Mouse (Mus musculus): ENCODE results near the gene Pick1.
A peak's percentile ranks its signal among the peaks of the same experiment; 100 is the strongest.

Pick1 gene

DNA sequence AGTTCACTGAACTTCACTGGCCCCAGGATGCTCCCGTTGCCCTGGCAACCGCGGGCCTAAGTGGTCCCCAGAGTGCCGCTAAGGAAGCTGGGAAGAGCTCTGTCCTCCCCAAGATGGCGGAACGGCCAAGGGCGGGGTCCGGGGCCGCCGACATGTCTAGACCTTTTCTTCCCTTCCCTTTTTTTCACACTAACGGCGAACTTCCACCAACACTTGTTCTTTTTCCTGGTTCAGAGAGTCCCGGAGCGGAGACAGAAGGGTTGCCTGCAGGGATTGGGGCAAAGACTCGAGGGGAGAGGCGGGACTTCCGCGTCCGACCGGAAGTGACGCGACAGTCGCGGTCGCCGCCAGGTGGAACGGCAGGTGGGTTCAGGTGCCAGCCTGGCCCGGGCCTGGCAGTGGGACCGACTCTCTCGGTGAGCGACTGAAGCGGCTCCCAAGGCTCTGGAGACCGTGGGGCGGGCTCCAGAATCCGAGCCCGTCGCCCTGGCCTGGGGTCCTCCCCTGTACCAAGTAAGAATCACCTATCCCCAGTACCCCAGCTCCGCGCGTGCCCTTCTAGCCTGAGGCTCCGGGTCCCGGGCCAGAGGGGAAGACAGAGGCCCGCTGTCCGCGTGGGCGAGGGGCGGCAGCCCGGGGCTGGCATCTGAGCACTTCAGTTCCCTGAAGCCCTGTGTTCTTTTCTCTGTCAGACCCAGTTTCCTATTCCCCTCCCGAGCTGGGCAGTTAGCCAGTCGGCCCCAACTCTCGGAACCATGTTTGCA, at the start of gene Pick1, which contains the start of gene Gm49486:
Gene Pick1 (plus strand): TSS at position 116 of the 764 bp plus-strand sequence.
Gene Gm49486 (plus strand): TSS at position 334 of the 764 bp plus-strand sequence.
- peak; percentile 86 for DNase-seq (ENCODE audit: low read depth, low spot score)

DNA sequence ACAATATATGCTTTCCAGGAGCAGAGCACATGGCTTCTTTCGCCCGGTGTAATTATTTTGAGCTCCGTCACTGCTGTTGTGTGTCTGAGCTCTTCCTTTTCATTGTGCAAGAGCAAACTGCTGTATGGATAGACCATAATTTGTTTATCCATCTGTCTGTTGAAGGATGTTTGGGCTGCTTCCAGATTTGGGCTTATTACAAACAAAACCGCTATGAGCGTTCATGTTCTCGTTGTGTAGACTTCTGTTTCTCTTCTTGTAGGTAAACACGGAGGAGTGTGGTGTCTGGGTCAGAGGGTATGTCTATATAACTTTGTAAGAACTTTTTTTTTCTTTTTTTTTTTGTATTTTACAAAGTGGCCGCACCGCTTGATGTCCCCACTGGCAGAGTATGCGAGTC, 43.8 kb upstream of the Pick1 start:
- no peak for DNase-seq (ENCODE audit: low read depth, low spot score)

- DNase-seq (ENCODE audit: low read depth, low spot score): no peak
These were observed 41.2 kb upstream of the Pick1 start for GRCm38 (mm10) chr15:79187819-79188218.

DNA sequence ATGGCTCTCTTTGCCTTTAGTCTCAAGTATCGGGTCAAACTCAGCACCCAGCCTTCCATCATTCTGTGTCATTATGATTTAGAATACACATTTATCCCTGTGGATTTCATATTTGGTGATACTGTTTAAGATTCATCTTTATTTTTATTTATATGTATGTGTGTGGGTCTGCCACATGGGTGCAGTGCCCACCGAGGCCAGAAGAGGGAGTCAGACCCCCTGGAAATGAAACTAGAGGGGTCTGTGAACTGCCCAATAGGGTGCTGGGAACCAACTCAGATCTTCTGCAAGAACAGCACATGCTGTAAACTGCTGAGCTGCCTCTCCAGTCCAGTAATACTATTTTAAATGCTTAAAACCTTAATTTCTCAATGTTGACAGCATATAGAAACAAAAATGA, 37.5 kb upstream of the Pick1 start:
- no peak for DNase-seq (ENCODE audit: low read depth, low spot score)

DNA sequence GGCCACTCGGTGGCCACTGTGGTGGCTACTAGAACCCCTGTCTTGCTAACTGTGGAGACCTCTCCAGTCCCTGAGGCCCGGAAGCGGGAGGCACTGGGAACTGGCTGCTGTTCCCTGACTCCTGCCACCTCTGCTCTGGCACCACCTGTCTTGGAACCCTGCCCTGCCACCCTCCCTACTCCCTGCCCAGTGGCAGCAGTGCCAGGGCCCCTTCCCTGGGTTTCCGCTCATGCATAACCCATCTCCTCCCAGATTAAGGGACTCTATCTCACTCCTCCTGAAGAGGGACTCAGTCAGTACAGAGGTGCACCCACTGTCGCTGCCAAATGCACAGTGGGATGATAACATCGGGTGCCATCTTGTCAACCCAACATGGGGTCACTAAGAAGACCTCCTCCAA, 36.5 kb upstream of the Pick1 start:
- DNase-seq (ENCODE audit: low read depth, low spot score): no peak

DNA sequence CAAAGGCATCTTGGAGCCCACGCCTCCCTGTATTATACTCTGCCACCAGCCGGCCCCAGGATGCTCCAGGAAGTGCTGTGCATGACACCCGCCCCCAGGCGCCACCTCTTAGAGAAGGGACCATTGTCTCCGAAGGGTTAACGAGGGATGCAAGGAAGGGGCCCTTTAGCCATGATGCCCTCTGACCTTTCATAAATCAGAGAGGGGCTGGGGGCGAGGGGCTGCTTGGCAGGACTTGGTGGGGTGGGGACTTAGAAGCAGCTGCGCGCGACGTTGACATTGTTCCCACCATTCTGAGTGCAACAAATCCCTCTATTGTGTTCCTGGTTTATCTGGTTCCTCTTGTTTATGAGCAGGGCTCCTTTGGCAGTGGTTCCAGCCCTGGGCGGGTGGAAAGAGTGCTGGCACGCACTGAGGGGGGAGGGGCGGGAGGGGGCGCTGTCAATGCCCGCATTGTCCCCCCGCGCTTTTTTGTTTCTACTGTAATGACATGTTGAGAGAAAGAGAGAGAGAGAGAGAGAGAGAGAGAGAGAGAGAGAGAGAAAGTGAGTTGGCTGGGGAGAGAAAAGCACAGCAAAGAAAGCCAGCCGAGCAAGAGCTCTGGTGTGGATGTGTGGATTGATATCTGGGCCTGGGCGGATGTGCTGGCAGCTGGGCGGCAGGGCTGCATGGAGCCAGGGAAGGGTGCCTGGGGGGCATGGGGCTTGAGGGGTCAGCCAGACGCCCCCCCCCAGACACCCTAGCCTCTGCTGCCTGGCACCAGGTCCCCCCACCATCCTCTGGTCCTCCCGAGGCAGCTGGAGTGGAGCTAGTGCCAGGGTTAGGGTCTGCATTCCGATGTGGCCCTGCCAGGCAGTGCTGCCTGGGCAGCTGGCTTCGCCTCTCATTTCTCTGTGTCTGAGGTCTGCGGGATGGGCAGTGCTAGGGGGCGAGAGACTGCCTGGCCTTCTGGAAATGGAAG, 35.8 kb upstream of the Pick1 start:
- peak; percentile 34 for DNase-seq (ENCODE audit: low read depth, low spot score)

- DNase-seq (ENCODE audit: low read depth, low spot score): no peak
These were observed 34.9 kb upstream of the Pick1 start for GRCm38 (mm10) chr15:79194048-79194447.

GRCm38 (mm10) chr15:79194946-79195345, 34.0 kb upstream of the Pick1 start:
- DNase-seq (ENCODE audit: low read depth, low spot score): no peak

DNA sequence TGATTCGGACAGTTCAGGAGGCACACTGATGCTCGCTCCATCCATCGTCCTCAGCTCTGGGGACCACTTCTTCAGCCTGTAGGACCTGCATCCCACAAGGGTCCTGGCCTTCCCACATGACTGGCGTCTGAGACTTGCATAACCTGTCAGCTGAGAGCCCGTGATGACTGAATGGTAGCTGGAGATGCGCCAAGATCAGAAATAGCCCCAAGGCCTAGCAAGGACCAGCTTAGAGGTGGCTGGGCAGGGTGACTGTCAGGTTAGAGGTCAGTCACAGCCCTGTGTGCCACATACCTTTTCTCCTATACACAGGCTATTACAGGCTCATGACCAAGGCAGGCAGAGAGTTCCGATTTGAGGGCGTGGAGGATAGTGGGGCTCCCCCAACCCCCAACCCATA, 33.5 kb upstream of the Pick1 start:
- no peak for DNase-seq (ENCODE audit: low read depth, low spot score)

DNA sequence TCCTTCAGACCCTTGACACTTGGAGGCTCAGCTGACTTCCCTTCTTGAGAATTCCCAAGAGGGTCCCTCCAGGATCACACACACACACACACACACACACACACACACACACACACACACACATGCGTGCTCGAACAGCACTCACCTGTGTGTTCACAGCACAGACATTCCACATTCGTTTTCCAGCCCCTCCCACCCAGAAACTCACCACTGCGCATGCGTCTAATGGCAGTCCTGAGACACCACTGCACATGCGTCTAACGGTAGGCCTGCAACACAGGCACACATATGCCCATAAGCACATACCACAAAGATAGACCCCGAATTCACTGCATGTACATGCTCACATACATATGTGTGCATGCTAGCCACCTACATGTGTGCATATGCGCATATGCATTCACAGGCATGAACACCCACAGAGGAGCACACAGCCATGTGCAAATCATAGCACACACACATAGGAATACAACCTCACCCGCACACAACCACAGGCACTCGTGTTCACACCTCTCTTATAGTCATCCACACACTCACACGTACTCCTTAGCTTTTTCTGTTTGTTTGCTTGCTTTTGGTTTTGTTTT, 29.5 kb upstream of the Pick1 start:
- no peak for DNase-seq (ENCODE audit: low read depth, low spot score)

GRCm38 (mm10) chr15:79201491-79202150, 27.4 kb upstream of the Pick1 start:
- no peak for DNase-seq (ENCODE audit: low read depth, low spot score)

DNA sequence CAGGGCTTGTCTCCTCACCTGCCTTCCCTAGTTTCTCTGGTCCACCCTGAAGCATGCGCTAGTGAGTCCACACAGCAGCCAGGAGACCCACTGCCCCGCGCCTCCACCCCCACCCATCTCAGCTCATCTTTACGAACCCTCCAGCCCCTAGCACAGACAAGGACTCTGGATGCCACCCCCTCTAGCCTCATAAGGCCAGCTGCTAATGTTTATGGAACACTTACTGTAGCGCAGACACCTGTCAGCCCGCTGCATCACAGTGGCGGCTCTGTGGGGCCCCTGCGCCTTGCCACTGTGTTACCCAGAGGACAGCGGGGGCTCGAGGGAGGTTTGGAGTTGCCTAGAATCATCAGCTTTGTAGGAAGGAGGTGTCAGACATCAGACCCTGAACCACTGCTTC, 26.4 kb upstream of the Pick1 start:
- no peak for DNase-seq (ENCODE audit: low read depth, low spot score)

- DNase-seq (ENCODE audit: low read depth, low spot score): no peak
These were observed 20.8 kb upstream of the Pick1 start for GRCm38 (mm10) chr15:79208211-79208610.

DNA sequence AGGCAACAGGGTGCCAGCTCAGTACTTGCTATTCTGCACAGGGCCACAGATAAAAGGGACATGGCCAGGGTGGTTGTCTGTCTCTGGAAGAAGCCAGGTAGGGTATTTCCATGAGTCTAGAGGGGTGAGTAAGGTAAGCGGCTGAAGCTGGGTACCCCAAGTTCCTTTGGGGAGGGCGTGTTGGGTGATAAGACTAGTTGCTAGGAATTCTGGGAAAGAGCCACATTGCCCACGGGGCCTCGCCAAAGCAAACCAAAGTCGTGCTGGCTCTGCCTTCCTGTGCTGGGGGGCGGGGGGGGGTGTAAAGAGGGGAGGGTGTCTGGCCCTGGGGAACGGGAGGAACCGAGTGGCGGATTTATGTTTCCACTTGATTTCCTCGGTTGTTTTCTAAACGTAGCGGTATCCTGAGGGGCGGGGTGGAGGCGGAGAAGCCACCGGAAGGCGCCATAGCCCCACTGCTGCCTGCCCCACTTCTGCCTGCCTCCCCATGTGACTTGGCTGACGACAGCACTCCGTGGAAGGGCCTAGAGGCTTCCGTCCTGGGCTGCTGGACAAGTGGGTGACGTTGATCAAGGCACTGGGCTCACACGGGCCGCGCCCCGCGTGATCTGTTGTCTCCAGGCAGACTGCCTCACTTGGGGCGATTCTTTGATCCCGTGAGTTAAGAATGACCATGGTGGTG, 20.1 kb upstream of the Pick1 start:
- DNase-seq (ENCODE audit: low read depth, low spot score): no peak

GRCm38 (mm10) chr15:79210357-79210756, 18.6 kb upstream of the Pick1 start:
- no peak for DNase-seq (ENCODE audit: low read depth, low spot score)

- no peak for DNase-seq (ENCODE audit: low read depth, low spot score)
These were observed 16.1 kb upstream of the Pick1 start for GRCm38 (mm10) chr15:79212750-79213446.

- no peak for DNase-seq (ENCODE audit: low read depth, low spot score)
These were observed 15.4 kb upstream of the Pick1 start for GRCm38 (mm10) chr15:79213591-79213990.

DNA sequence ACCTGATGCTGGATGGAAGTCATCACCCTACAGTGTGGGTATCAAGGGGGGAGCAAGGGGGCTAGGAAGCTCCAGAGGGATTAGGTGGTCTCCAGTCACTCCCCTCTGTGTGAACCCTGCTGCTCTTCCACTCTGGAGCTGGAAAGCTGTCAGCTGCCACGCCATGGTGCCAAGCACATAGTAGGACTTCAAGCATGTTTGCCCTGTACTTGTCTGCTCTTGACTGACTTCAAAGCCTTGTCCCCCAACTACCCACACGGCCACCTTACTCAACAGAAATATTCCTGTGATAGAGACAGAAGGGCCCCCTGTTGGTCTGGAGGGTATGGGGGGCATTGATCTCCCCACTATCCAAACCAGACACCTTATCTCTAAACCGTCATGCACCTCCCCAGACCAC, 12.8 kb upstream of the Pick1 start:
- no peak for DNase-seq (ENCODE audit: low read depth, low spot score)

GRCm38 (mm10) chr15:79219572-79219971, 9.4 kb upstream of the Pick1 start:
- no peak for DNase-seq (ENCODE audit: low read depth, low spot score)

GRCm38 (mm10) chr15:79223641-79224040, 5.3 kb upstream of the Pick1 start:
- no peak for DNase-seq (ENCODE audit: low read depth, low spot score)

All from embryo, embryonic 11.5 days (tissue).